Mouse (Mus musculus) neural tube, embryonic 13.5 days (tissue): ENCODE data around the gene Tomt. TPM values are rescaled to one million over a fixed set of nuclear protein-coding genes. Genes with fewer than 3 reads are reported as not detected.

Source experiments
- microRNA-seq: library from miRNA; unstranded; fragments of <30 nt; microRNA quantifications from one replicate; pipeline ENCODE4, GENCODE M21; 2016
- polyA plus RNA-seq: library from polyadenylated mRNA; unstranded; fragments of >200 nt; fragmentation: Nextera tagmentation; extraction: Ambion mirVana; gene quantifications from 2 replicates; pipeline ENCODE4 v1.2.1, GENCODE M21; 2015

Tomt gene
- polyA plus RNA-seq, 1 experiment from 2014 or later = 0.25 TPM

Small RNAs within 50 kb of the gene (microRNA-seq; reads per million reads assigned to microRNA genes)
- gene Gm22655 = not detected

Other genes with a start within 250 kb of the Tomt start
- 30.4 and 33.8 TPM in 2 replicates for gene Clpb, start 242.7 kb downstream of the Tomt start, polyA plus RNA-seq
- 1.1 and 2.3 TPM in 2 replicates for gene Phox2a, start 88.0 kb downstream of the Tomt start, polyA plus RNA-seq
- gene Inppl1, start 68.1 kb downstream of the Tomt start, polyA plus RNA-seq = 17.4 and 22.2 TPM in 2 replicates
- 2.3 and 3.3 TPM in 2 replicates for gene Folr2, start 49.2 kb downstream of the Tomt start, polyA plus RNA-seq
- gene Anapc15, start 42.6 kb downstream of the Tomt start, polyA plus RNA-seq = 72.7 and 81.9 TPM in 2 replicates
- 0.77 and 4.3 TPM in 2 replicates for gene Folr1, start 35.6 kb downstream of the Tomt start, polyA plus RNA-seq
- gene Lamtor1, start 455 bp downstream of the Tomt start, polyA plus RNA-seq = 134 and 139 TPM in 2 replicates
- 6.6 and 8.3 TPM in 2 replicates for gene Lrrc51, start 27.5 kb upstream of the Tomt start, polyA plus RNA-seq
- 46.2 and 50.1 TPM in 2 replicates for gene Numa1, start 27.8 kb upstream of the Tomt start, polyA plus RNA-seq
- gene Il18bp, start 112.3 kb upstream of the Tomt start, polyA plus RNA-seq = 3.7 and 4.6 TPM in 2 replicates
- 30.7 and 33.2 TPM in 2 replicates for gene Rnf121, start 159.1 kb upstream of the Tomt start, polyA plus RNA-seq
- gene Xndc1, start 159.2 kb upstream of the Tomt start, polyA plus RNA-seq = 22.0 and 27.1 TPM in 2 replicates
- gene Xntrpc, start 159.4 kb upstream of the Tomt start, polyA plus RNA-seq = 1.9 and 2.5 TPM in 2 replicates
- 1.8 TPM in 1 of 2 replicates, not detected in the other for gene Trpc2, start 176.8 kb upstream of the Tomt start, polyA plus RNA-seq
- gene Art1, start 195.4 kb upstream of the Tomt start, polyA plus RNA-seq = 0.71 and 1.2 TPM in 2 replicates
- 0.60 and 0.77 TPM in 2 replicates for gene Art5, start 203.1 kb upstream of the Tomt start, polyA plus RNA-seq
- gene Chrna10, start 210.5 kb upstream of the Tomt start, polyA plus RNA-seq = not detected in 2 replicates